Mouse (Mus musculus): ENCODE measurements at regions not wholly inside any gene's neighbourhood (a gene's known extent, or its start where the extent isn't known, plus 50 kb on each side); places are given as distances from the start of the nearest gene placed in this dataset.

DNA sequence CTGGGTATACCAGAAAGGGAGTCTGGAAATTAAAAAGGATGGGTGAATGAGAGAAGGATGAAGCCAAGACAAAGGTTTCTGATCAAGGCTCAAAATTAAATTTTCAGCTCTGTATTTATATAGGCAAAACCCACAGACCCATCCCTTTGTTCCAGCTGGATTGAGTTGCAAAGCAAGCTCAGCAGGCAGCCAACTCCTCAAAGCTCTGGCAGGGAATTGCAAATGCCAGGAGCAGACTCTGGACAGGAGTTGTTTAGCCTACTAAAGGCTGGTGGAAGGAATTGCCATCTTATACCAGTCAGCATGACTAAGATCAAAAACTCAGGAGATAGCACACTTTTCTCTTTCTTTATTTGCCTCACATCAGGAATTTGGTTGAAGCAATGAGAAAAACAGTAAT is 545.5 kb upstream of the Isx start:
- TF ChIP-seq ZNF384 (IDR thresholded peaks at IDR 0.05; ENCODE audit: low read depth, low read length) (no peak), CHD2 (IDR thresholded peaks at IDR 0.05; ENCODE audit: low read depth, low read length) (no peak), MAFK (IDR thresholded peaks at IDR 0.05; ENCODE audit: insufficient read depth, low read depth, low read length) (no peak), HCFC1 (IDR thresholded peaks at IDR 0.05; ENCODE audit: borderline replicate concordance, insufficient read depth, low read length) (no peak), ZC3H11A (IDR thresholded peaks at IDR 0.05; ENCODE audit: borderline replicate concordance, low read depth, low read length) (no peak)

Measured in ES-E14 (cell line).